Mouse (Mus musculus) ovary, adult 18-20 months (tissue): Measurements from ENCODE around the gene Gm48552.

Experiments used
- DNase-seq: peaks from one replicate; pipeline ENCODE4 v3.0.0; 2022; ENCODE audit warnings: low spot score, mixed read lengths

Gm48552 gene

DNA sequence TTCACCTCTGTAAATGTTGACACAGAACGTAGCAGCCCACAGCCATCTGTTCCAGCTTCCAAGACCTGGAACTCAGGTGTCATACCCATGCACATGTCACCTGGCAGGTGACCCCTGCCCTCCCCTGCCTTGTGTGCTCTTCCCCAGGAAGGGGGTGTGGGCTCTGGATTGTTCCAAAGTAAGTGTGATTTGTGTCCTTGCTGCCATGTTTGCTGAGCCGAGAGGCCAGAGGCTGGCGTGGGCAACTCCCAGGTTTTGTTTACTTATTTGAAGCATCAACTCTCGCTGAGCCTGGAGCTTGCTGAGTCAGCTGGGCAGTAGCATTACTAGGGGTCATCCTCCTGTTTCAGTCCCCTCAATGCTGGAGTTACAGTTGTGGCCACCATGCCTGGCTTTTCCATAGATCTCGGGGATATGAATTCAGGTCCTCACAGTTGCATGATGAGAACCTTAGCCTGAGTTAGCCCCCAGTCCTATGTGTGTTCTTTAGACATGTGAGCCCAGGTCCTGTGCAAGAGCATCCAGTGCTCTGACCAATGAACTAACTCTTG is at the start of gene Gm48552:
TSS of gene Gm48552 (plus strand) at position 501 of the 551 bp plus-strand sequence.
- no peak for DNase-seq

DNA sequence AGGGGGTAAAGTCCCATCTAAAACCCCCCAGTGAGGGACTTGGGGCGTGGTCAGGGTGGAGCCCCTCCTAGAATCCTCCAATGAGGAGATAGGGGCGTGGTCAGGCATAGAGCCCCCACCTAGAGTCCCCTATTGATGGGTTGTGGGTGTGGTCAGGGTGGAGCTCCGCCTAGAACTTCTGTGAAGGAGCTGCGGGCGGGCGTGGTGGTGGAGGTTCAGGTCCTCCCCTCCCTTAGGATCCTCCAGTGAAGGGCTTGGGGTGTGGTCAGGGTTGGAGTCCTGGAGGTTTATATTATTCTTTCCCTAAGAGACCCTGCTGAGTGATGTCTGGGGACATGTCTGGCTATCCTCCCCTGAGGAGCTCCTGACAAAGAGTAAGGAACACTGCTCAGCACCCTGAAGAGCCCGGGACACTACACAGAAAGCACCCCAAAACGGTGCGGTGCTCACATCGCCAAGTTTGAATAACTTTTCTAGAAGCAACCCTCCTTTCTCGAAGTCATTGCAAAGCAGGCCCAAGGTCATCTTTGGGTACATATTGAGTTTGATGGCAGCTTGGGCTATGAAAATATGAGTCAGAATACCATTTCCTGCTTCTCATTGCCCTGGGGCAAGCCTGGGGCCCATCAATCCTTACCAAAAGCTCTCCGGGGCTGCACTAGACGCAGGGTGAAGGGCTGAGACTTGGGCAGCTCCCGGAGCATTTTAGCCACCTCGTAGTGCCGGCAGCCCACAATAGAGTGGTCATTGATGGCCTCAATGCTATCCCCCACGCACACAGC is 48.1 kb upstream of the Gm48552 start:
- no peak for DNase-seq

DNA sequence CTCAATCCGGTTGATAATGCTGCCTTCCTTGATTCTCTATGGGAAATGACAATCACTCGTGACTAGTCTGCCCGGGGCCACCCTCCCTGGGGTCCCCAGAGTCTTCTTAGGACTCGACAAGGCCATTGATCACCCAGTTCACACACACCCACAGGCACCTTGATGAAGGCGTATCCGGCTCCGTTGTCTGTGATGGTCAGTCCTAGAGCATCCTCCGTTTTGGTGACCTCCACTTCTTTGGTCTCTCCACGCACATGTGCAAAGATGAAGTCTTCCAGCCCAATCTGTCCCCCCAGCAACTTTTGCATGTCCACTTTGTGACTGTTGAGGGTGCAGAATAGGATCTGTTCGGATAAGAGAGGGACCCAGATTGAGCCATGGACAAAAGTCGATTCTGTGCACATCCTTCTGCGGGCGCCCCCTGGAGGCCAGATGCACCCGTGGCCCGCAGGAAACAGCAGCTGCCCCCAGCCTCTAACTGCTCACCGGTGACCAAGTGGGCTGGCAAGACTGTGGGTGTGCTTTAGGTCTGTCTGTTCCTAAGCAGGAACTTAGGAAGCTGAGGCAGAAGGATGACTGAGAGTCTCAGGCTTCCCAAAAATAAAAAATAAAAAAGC is 47.4 kb upstream of the Gm48552 start:
- no peak for DNase-seq

DNA sequence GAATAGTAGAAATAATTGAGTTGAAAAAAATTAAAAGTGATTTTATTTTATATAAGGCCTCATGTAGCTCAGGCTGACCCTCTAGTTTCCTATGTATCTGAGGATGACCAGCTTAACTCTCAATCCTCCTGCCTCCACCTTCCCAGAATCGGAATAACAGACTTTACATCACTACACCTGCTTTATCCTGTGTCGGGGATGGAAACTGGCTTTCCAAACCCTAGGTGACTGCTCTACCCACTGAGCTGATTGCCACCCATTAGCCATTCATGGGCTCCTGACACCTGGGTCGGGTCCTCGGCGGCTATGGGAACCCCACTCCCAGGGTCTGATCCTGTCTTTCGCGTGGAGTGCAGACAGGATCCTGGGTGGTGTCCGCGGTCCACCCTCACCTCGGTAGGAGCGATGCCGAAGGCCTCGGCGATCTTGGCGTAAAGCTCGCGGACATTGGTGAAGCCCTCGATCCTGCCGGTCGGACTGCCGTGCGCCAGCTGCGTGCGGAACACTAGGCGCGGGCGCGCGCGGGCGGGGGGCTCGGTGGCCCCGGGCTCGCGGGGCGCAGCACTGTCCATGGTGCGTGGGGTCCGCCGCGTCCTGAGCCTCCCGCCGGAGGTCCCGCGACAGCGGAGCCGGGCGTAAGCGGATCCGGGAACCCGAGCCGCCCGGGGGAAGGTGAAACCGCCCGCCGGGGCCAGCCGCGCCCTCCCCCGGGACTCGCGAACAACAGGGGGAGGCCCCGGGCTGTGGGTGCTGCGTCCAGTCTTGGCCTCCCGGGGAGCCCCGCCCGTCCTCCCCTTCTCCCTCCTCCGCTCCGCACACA is 45.9 kb upstream of the Gm48552 start, which contains the start of gene Gipc3:
TSS of gene Gipc3 (minus strand) at position 581 of the 820 bp plus-strand sequence.
- DNase-seq = no peak

DNA sequence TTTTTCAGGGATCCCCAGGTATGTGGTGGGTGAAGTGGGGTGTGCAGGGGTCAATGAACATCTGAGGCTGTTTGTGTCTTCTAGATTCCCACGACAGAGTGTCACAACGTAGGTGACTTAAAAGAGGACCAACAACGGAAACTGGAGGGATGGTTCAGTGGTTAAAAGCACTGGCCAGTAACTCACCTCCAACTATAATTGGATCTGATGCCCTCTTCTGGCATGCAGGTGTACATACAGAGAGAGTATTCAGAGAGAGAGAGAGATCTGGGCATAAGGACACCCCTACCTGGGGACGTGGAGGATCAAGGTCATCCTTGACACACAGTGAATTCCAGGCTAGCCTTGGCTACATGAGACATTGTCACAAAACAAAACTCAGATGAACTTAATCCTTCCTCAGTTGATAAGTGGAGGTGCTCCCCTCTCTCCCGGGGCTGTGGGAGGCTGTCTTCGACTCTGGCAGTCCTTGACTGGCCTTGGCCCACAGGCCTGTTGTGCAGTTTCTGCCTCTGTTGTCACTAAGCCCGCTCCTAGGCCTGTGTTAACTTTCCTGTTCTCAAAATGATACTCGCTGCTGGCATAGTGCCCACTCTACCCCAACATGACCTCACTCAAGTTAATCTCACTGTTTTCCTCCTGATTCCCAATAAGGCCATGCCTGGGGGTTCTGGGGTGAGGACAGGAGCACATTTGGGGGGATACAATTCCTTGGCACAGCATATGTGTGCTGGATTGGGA is 44.2 kb upstream of the Gm48552 start:
- no peak for DNase-seq

DNA sequence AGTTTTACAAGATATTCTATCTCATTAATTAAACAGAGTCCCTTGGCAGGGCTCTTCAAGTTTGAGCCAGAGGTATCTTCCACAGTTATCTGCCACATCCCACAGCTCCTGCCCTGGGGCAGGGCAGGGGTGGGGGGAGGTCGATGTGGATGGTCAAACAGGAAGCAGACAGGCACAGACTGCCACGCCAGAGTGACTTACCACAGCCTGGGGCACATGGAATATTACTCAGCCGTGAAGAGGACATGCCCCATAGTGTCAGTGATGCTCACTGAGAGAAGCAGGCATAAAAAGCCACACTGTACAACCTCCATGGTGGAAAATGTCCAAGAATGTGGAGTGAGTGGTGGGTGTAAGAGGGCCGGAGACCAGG is 43.7 kb upstream of the Gm48552 start:
- DNase-seq = no peak

DNA sequence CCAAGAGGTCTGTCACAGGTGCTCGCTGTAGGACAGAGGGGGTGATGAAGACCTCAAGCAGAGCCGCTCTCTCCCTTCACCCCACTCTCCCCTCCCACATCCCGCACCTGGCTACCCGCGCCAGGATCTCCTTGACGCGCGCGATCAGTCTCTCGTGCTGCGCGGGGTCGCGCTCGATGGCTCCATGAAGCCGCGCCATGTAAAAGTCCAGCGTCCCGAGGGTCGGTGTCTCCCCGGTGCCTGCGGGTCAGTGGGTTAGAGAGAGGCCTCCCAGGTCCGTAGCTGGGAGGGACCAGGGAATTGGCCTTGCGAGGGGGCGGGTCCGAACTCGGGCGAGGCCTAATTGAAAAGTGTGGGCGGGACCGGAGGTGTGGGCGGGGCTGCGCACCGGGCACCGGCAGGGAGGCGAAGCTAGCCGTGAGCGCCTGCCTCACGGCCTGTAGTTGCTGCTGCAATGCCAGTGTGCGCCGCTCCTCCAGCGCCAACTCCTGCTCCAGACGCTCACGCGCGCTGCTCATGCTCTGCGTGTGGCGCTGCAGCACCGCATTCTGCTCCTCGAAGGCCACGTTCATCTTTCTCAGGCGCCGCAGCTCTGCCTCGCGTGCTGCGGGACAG is 42.2 kb upstream of the Gm48552 start:
- DNase-seq = peak; percentile 62

DNA sequence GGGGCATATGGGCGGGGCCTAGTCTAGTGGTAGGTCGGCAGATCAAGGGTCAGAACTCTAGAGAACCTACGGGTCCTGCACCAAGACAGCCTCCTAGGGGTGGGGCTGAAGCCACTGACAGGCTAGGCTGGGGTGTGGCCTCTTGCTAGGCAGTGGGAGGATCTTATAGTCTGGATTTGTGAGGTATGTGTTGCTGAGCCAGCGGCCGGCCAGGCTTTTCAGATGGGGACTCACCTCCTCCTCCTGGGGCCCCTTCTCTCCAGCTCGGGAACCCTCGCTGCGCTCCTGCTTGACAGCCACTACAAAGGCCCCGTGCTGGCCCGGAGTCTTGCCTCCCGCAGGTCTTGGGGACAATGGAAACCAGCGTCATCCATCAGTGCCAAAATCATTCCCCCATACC is 39.7 kb upstream of the Gm48552 start:
- DNase-seq = no peak

DNA sequence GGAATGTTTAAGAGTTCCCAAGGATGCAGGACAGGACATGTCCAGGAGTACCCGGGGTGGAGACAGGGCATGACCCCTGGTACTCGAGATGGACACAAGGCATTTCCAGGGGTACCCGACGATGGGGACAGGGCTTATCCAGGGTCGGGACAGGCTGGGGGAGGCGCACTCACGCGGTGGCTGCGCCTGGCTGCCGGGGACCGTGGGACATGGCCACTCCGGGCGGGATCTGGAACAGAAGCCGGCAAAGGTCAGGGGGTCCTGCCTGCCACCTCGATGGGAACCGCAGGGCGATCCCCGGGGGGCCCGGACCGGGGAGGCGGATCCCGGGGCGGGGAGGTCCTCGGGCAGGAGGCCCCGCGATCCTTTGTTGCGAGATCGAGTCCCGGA is 38.8 kb upstream of the Gm48552 start:
- DNase-seq = no peak

DNA sequence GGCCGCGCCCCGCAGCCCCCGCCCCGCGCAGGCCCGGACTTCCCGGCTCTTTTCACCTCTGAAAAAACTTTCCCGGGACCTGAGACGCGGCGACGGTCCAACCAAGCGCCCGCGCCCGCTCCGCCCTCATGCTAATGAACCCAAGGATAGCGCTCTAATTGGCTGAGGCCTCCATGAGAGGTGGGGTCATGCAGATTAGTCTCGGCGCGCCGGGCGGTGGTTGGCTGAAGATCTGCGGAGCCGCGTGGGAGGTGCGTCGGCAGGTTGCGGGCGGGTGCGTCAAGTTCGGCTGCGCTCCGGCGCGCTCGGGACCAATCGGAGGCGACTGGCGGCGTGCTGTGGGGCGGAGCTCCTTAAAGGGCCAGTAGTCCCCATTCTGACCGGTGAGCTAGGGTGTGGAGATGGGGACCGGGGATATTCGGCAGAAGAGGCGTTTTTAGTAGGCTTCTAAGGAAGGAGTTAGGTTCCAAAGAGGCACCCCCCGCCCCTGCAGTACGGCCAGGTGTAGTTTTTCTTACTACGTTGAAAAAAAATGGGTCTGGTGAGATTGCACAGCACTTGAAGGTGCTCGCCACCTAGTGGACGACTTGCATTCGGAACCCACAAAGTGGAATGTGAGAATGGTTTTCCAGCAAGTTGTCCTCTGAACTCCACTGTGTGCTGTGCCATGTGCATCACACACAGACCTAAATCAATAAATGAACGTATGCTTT is 38.3 kb upstream of the Gm48552 start, which contains the start of gene Hmg20b:
TSS of gene Hmg20b (minus strand) at position 130 of the 713 bp plus-strand sequence.
- DNase-seq = peak; percentile 99

DNA sequence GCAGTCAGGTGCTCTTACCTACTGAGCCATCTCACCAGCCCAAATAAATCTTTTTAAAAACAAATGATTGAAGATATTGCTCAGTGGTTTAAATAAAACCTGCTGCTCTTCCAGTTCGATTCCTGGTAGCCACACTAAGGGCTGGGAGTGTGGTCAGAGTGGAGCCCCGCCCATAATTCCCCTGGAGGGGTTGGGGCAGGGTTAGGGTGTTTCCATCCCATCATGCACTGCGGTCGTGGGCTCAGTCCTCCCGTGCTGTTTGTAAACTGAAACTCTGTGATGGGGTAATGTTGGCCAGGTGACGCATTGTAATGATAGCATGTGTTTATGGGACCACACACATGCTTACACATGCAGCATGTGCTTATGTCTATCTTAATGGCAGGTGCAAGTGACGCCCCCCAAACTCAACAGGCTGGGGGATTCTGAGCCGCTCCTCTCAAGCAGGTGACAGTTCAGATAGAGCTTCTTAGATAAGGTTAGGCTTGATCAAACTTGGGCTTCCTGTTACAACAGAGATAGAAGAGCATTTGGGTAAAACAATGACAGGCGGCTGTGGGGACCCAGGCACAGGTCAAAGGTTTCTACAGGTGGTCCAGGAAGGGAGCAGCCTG is 37.0 kb upstream of the Gm48552 start:
- DNase-seq = no peak

DNA sequence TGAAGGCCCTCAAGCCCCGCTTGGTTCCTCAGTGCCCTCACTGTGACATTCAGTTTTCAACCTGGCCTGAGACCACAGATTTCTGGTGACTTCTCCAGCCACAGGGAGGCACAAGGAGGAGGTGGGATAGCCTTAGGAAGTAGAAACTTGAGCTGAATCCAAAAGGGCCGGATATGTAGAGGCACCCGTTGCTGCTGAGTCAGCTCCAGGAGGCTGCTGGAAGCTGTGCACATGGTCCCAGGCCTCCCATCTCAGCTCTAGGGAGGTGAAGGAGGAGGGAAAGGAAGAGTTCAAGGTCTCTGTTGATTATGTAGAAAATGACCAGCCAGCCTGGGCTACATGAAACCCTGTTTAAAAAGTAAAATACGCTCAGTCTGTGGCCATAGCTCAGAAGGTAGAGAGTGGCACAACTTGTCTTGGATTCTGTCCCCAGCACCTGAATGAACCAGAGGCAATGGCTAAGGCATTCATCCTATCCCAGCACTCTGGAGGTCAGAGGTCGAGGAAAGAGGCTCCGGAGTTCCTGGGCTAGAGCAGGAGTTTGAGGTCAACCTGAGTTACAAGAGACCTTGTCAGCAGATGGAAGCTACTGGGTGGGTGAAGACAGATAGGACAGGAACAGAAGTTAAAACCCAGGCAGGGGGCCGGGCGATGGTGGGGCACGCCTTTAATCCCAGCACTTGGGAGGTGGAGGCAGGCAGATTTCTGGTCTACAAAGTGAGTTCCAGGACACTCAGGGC is 33.9 kb upstream of the Gm48552 start:
- no peak for DNase-seq

DNA sequence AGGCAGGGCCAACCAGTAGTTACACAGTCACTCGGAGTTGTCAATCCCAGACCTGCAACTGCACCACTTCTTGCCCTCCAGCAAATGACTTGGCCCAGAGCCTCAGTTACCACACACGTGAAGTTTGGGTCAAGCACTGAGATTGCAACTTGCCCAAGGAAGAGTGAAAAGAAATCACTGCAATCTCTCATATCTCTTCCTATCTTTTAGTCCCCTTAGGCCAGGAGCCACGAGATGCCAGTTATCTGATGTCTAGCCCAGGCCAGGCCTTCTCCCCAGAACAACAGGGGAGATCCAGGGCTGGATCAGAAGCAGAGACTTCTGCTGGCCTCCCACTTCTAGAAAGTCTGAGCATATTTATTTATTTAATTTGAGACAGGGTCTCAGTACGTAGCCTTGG is 33.3 kb upstream of the Gm48552 start:
- DNase-seq = no peak

DNA sequence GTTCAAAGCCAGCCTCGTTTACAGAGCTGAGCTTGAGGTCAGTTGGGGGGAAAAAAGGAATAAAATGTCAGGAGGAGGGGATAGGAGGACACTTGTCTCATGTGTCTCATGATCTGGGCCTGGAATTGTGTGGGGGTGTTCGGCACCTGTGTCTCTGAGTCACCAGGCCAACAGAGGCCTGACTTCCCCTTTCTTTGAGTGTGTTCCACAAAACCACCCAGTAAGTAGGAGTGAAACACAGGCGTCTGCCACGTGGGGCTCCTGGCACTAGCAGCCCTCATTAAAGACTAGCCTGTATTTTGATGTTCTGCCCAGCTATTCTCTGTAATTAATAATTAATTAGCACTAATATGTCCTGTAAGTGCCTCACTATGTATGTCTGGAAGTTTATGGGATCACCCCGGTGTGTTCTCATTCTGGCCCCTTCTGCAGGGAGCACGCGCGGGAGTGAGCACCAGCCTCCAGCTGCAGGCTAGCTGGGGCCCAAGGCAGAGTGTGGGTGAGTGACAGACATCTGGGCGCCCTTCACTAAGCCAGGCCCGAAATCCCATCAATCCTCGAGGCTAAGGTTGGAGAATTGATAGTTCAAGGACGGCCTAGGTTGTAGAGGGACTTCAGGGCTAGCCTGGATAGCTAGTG is 32.3 kb upstream of the Gm48552 start:
- DNase-seq = no peak

DNA sequence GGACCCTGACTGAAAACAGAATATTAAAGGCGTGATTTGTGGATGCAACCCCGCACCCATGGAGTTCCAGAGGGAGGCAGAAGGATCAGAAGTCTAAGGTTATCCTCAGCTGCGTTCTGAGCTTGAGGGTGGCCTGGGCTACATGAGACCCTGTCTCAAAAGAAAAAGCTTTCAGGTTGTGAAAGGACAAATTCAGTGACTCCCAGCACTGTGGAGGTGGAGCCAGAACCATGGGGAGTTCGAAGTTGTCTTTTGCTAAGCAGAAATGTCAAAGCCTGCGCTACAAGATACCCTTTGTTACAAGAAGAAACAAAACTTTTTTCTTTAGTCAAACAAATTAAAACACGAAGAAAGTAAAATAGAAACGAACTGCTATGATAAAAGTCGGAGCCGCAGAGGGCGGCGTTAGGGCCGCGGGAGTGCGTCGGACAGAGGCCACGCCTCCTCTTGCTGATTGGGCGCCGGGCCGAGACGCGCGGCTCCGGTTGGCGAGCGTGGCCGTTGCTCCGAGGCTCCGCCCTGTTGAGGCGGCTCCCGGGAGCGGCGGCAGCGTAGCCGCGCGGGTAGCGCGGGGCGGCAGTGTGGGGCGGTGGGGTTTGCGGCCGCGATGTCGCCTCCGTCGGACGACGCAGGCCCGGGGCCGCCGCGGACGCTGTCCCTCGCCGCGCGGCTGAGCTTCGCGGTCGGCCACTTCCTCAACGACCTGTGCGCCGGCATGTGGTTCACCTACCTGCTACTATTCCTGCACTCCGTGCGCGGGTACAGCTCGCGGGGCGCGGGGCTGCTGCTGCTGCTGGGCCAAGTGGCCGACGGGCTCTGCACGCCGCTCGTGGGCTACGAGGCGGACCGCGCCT is 31.6 kb upstream of the Gm48552 start, which contains the start of gene Mfsd12:
TSS of gene Mfsd12 (plus strand) at position 501 of the 854 bp plus-strand sequence.
- DNase-seq = peak; percentile 84

DNA sequence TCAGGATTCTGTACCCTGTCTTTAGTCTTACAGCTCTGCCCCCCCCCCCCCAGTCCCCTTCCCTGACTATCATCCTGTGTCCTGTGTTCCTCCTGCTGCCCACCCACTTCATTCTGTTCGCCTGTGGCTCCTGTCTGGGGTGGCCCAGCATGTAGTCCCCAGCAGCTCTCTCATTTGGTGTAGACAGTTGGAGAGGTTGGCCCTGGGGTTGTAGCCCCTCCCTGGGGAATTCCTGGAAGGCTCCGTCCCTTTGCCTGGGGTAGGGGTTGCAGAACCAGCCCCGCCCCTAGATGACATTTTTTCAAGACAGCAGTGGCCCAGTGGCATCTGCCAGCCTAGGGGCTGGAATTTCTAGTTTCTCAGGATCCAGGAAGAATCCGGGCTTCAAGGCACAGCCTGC is 30.6 kb upstream of the Gm48552 start:
- DNase-seq = no peak

DNA sequence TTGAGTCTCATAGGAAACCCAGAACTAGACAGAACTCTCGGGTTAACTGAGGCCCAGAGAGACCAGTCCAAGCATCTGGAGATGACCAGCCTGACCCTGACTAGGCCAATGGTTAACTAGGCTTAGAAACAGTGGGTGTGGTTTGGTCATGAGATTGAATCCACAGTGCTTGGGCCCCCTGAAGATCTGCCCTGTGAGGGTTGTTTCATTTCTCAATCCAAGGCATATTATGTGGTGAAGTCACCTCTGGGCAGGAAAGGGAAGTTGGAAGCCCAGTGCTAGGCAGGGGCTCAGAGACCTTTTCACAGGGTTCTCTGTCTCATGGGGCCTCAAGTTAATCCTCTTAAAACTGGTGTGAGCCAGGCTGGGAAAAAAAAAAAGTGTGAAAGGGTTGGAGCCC is 30.0 kb upstream of the Gm48552 start:
- DNase-seq = no peak

DNA sequence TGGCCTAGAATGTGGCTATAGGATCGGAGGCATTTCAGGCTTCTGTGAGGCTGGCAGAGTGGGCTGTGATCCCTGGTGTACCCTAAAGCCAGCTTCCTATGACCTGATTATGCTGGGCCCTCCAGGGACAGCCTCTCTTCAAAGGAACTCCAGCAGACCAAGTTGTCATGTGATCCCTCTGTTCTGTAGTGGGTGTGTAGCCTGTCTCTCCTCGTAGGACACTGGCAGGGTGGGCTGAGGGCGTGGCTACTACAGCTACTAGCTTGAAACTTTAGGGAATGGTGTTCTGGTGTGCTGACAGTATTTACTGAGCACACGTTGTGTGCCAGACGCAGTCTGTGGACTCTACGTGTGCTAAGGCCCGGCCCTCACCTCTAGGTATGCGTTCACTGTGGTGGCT is 28.1 kb upstream of the Gm48552 start:
- no peak for DNase-seq
